Mouse (Mus musculus): Measurements from ENCODE around the gene Surf4.

The Surf4 gene

DNA sequence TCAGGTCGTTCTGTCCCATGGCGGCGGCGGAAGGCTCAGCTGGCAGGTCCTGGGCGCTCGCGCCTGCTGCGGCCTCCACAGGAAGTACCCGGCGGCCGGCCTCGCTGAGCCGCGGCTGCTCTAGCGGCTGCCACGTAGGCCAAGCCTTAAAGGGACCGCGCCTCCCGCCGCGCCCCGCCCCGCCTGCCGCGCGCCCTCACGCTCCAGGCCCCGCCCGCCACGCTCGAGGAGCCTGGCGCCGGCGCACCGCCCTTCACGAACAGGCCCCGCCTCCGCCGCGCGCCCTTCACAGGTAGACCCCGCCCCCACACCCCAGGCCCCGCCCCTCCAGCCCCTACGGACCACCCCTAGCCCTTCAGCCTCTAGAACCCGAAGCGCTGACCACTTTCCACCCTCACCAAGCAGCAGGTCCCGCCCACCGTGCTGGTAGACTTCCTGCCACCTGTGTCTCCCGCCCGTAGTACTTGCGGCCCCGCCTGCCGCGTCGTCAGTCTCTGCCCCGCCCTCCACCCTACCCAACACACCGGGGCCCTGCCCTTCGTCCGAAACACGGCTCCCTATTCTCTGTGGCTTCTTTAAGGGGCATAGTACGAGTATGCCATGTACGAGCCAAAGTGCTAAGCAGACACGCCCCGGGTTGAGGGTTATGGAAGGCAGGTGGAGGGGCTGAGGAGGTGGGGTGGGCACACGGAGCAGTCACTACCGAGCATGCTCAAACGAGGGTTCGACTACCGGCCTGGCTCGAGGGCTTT is at the start of gene Surf4, which contains the start of gene Stkld1:
Surf4 (minus strand) TSS at position 625 of the 752 bp plus-strand sequence.
Stkld1 (plus strand) TSS at position 744 of the 752 bp plus-strand sequence.
- DNase-seq (ENCODE audit: low spot score) = peak; percentile 95

DNA sequence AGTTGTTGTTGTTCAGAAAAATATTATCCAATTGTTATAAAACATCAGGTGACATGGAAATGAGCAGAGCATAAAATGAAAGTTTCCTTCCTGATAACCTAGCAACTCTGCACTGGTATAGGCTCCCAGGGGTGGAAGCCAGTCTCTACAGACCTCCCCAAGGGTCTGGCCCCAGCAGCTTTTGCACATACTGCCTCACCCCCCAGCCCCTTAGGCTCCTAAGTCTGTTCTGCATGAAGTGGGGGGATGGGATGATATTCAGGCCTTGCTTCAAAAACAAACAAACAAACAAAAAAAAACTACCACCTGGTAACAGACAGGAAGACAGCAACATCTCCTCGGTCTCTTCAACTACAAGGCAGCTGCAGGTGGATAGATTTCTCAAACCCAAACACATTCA is 46.6 kb upstream of the Surf4 start:
- DNase-seq (ENCODE audit: low spot score) = no peak

DNA sequence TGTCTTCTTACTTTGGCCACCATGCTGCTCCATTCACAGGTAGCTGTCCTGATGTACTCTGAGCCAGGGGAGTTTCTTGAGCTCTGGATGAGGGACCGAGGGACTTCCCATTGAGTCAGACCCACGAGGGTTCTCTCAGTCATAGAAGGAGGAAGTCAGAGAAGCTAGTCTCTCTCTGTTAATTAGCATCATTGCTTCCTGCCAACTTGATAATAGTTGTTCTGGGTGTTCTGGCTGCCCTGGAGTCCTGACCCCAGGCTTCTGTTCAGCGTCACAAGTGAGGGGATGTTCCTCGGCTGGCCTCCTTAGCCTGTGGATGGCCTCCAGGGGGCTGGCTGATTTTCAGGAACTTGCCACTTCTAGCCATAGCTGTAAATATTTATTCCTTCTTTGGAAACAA is 40.2 kb upstream of the Surf4 start:
- no peak for DNase-seq (ENCODE audit: low spot score)

DNA sequence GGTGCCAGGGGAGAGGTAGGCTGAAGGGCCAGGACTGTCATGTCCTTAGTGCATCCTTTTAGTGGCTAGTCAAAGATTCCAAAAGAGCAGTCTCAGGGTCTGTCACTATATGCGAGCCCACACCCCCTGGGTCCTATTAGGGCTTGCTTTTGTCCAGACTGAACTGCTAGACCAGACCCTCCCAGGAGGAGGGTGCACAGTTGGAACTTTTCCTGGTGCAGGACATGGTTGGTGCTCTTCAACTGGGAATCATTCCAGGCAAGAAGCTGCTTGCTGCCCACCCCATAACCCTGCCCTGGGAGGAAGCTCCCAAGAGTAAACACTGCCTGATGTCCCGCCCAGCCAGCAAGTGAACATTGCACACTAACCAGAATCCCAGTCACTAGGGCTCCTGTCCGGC is 39.4 kb upstream of the Surf4 start, which contains the start of gene Adamts13:
Adamts13 (plus strand) TSS at position 301 of the 400 bp plus-strand sequence.
- DNase-seq (ENCODE audit: low spot score) = no peak

DNA sequence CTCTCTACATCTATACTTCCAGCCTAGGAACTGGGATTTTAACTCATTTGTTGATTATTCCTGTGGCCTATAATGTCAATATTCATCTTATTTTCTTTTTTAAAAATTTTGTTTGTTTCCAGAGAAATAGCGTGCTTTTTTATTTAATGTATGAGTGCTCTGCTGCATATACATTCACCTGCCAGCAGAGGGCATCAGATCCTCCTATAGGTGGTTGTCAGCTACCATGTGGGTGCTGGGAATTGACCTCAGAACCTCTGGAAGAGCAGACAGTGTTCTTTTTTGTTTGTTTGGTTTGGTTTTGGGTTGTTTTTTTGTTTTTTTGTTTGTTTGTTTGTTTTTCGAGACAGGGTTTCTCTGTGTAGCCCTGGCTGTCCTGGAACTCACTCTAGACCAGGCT is 33.5 kb upstream of the Surf4 start:
- no peak for DNase-seq (ENCODE audit: low spot score)

DNA sequence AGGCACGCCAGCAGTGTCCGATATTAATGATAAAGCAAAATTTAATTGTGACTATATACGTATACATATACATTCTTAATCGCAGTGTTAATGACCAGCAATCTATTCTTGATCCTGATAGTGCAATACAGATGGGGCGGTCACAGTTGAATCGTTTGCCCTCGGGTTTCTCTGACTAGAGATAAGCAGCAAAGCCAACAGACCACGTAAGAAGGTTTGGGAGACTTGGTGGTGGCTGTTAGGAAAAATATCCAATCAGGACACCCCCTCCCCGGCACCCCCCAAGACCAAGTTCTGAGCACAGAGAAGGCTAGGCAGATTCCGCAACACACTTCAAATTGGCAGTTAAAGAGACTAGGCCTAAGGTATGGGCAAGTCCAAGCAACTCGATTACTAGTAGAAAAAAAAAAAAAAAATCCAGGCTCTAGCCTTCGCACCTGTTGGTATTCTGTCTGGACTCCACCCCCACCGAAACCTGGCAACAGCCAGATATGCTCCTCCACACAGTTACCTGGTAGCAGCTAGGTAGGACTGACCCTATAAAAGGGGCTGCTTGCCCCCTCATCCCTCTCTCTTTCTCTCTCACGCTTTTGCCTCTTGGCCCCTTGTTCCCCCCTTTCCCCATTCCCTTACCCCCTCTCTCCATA is 31.1 kb upstream of the Surf4 start:
- DNase-seq (ENCODE audit: low spot score) = no peak

DNA sequence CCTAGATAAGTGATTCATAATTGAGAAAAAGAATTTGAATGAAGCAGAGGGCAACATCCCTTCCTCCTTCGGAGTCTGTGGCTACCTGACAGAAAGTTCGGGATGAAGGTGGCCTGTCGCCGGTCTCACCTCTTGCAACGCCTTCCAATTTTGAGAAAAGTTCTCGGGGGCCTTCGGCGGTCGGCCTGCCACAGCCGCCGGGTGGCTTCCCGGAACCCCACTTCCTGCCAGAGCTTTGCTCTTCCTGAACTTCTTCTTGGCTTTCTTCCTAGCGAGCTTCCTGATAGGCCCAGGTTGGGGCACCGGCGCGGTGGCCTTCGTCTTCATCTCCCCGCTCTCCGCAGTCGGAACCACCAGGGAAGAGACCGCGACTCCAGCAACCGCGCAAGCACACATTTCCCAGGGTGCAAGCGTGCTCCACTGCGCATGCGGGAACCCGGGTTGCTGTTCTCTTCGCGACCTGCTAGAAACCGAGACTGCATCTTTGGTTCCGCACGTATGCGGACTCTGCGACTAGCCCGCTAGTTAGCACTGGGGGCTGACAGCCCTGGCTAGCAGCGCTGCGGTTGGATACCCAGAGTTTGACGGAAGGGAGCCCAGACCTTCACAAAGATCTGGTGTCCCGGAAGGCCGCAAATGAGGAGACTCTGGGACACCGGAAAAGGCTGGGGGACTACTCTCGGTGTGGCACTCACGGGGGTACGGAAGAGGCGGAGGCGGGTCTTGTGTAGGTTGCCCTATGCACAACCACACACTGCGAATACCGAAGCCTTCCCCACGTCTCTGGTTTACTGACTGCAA is 30.4 kb upstream of the Surf4 start, which contains the start of gene Rexo4:
Rexo4 (minus strand) TSS at position 464 of the 801 bp plus-strand sequence.
- DNase-seq (ENCODE audit: low spot score) = peak; percentile 94

DNA sequence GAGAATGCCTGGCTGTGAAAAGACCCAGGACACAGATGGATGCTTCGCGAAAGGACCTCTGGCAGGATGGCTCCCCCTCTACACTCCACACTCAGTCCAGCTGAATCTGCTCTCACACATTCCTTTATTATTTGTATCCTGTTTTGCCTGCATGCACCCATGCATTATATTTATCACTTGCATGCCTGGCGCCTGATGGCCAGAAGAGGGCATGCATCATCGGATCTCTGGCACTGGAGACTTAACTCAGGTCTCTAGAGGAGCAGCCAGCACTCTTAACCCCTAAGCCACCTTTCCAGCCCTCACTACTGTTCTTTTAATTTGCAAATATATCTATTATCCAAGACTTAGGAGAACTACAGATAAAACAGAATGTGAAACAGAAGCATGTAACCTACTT is 27.0 kb upstream of the Surf4 start:
- no peak for DNase-seq (ENCODE audit: low spot score)

DNA sequence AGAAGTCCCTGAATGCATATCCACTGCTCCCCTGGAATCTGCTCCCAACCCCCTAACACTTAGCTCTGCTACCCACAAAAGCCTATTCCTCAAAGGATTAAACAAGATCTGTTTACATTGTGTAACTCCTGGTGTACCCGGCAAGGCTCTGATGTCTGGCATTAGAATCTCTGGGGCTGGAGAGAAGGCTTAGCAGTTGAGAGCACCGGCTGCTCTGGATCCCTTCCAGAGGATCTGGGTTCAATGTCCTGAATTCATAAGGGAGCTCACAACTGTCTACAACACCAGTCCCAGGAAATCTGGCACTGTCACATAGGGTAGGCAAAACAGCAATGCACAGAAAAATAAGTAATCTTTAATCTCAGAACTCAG is 23.7 kb upstream of the Surf4 start:
- no peak for DNase-seq (ENCODE audit: low spot score)

DNA sequence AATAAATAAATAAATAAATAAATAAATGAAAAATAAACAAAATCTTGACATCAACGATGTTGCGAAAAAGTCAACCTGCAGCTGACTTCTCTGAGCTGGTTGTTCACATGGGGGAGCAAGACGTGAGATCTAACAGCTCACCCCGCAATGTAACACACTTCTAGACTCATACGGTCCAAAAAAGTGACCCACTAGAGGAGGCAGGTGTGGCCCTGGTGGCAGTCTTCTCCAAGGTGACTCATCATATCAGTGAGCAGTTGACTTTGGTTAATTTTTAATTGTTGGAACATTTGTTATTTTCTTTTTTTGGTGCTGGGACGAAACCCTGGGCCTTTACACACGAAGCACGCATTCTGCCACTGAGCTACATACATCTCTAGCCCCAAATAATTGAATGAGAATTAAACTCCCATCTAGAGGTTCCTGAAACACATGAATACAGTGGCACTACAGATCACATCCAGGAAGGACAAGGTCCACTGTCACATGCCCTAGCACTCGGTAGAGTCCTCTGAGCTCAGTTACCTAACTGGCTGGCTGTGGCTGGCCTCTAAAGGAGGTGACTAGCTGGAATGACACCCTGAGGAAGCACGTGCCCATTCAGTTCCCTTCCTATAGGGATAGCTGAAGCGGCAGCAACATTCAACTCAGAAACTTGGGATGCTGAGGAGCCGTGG is 23.2 kb upstream of the Surf4 start:
- no peak for DNase-seq (ENCODE audit: low spot score)

DNA sequence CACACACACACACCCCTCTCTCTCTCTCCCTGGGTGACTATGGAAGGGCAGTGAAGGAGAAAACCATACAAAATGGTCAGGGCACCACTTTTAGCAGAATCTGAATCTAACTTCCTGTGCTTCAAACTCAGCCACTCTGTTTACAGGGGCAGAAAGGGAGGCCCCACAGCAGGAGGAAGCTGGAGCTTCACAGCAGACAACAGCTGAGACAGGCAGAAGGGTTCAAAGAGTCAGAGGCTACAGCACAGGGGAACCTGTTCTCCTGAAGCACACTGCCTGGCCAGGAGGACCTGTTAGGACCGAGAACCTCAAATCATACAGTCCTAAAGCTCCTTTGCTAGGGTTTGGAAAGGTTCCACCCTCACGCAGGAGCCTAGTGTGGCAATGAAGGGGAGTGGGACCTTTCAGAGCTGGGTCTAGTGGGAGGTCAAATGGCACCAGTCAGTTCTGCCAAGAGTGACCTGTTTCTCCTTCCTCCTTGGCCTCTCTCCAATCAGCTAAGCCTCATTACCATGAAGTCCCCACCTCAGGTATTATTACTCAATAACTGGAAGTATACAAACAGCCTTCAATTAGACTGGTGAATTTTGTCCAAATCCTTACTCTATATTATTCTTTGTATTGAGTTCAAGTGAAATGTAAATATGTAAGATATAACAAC is 21.1 kb upstream of the Surf4 start:
- no peak for DNase-seq (ENCODE audit: low spot score)

DNA sequence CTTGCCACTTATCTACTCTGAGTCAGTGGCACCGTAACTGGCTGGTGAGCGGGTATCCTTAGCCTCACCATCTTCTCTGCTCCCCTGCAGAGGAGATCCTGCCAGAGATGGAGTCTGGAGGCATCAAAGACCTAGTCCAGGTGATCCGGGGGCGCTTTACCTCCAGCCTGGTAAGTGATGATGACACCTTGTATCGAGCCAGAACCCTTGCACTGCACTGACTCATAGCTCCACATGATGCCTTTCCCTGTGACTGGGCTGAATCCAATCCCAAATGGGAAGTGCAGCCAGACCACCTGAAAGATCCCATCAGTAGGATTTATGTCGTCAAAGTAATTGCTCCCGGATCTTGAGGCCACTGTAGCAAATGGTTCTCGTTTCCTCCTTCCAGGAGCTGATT is 19.1 kb upstream of the Surf4 start:
- DNase-seq (ENCODE audit: low spot score) = no peak

DNA sequence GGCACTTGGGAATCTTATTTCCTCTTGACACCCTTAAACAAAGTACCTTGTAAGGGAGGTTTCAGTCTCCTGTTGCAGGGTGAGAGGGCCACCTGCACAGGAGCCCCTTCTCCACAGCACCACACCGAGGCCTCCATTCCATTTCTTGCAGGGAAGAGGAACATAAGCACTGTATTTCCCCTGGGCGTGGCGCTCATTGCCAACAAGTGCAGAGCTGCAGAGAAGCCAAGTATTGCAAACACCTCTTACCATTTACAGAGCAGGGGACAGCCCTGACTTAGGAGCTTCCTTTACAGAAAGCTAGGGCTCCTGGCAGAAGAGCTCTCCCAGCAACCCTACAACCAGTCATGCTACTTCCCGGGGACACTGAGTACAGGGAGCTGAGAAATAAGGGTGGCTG is 18.5 kb upstream of the Surf4 start:
- no peak for DNase-seq (ENCODE audit: low spot score)

DNA sequence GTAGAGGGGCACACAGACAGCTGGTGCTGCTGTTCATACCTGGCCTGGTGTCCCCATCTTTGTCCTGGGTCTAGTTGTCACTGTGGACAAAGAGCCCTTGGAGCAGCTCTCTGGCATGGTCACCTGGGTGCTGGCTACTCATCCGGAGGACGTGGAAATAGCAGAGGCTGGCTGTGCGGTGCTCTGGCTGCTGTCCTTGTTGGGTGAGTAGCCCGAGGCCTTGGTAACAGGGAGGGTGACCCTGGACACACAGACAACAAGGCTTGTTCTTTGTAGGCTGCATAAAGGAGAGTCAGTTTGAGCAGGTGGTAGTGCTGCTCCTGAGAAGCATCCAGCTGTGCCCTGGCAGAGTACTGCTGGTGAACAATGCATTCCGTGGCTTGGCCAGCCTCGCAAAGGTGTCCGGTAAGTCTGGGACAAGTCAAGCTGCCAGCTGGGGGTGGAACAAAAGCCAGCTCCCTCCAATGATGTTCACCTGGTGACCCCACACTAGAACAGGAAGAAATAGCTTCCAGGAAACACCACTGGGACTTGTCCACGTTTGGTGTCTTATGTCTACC is 17.7 kb upstream of the Surf4 start:
- no peak for DNase-seq (ENCODE audit: low spot score)

DNA sequence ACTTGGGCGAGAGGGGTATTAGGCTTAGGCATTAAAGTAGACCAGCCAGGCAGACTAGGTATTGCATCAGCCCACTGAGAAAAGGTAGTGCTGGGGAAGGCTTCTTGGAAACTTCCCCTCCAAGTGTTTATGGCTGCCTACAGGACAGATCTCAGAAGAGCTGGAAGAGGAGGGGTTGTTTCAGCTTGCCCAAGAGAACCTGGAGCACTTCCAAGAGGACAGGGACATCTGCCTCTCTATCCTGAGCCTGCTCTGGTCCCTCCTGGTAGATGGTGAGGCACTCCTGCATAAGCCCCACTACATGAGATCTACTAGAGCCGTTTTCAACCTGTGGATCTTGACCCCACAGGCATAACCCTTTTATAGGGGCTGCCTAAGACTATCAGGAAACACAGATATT is 16.7 kb upstream of the Surf4 start:
- no peak for DNase-seq (ENCODE audit: low spot score)

DNA sequence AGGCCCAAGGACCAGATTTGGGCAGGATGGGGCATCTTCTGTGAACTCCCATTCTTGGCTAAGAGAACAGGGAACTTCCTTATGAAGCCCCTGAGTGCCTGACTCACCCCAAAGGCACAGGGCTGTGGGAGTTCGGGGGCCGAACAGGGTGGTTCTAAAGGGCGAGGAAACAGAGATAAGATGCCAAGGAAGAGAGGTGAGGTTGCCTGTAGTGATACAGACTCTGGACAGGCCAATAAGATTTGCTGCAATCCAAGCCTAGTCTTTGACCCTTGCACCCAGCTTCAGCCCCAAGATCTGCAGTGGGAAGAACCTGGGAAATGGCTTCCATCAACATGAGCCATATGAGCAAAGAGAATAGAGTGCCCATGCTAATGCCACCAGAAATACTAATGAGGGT is 9.5 kb upstream of the Surf4 start:
- DNase-seq (ENCODE audit: low spot score) = no peak

DNA sequence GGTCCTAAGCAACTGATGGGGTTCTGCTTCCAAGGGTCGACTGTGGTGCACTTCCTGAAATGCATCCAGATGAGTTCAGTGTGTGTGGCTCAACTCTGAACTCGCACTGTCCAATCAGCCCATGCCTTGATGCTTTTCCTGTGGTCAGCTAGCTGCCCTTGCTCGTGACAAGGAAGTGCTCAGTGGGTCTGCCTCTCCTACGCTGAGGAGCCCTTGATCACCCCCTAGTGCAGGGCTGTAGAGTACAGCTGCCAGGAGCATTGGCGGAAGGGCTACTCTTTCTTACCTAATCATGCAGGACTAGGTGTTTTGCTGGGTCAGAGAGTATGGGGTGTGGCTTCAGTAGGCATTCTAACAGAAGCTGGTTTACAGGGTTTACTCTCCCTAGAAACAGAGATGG is 7.8 kb upstream of the Surf4 start:
- DNase-seq (ENCODE audit: low spot score) = peak; percentile 22

DNA sequence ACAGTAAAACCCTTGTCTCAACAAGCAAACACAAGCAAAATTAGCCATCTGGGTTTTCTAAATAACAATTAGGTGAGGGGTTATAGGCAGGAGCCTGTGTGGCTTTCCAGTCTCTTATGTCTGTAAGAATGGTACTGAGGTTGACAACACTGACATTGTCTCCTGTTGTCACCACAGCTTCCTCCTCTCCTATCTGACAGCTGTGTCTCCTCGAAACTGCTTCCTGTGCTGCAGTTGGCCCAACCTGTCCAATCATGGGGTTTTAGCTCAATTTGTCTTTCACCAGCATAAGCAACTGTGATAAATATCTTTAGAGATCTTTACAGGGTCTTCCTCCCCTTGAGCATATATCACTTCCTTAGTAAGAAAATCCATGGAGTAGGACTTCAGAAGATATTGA is 2.7 kb upstream of the Surf4 start:
- no peak for DNase-seq (ENCODE audit: low spot score)

DNA sequence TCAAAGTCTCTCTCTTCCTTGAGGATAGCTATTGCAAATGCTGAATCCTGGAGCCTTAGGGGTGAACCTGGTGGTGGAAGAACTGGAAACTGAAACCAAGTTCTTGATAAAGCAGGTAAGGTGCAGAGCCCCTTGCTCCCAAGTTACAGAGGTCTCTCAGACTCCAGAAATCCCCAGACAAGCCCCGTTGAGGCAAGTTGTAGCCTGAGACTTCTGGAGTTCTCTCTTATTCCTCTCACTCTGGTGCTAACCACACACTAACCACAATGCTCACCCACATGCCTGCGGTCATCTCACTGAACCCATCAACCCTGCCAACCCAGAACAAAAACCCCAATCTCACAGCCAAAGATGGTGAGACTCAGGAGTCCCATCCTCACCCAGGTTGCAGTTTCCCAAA is 1.6 kb upstream of the Surf4 start:
- no peak for DNase-seq (ENCODE audit: low spot score)

DNA sequence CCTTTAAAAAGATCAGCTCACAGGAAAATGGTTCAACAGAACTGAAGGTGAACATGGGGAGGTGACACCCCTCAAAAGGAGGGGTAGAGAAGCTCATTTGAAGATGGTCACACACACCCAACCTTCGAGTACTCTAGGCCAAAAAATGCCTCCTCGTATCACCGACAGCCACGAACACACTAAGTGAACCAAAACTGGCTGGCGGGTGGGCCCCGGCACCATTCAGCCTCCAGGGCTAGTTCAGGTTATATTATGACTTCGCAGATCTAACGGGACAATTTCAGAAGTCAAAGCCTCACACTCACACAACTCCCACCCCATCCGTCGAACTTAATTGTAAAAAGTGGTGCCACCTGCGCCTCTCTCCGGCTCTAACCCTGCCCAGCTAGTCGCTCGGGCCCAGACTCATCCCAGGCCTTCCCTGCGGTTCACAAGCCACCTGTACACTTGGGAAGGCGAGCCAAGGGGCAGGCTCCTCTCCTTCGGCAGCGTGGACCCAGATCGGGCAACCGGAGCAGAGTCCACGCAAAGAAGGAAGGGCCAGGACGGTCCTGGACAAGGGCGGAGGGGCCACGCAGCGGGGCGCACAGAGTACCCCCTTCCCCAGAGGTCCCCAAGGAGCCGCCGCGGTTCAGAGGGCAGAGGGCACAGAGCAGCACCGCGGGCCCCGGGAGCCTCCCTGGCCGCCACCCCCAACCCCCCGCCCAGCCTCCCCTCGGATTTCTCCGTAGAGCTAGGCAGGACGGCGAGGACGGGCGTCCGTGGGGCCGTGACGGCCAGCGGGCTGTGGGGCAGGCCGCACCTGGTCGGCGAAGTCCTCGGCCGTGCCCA is 1.0 kb downstream of the Surf4 start:
- peak; percentile 29 for DNase-seq (ENCODE audit: low spot score)

Data from urinary bladder, postnatal 14 days (tissue).